Mouse (Mus musculus): ENCODE measurements around the gene Tmem59. TPM values are rescaled to one million over a fixed set of nuclear protein-coding genes. Genes with fewer than 3 reads are reported as not detected.
A peak's percentile ranks its signal among the peaks of the same experiment; 100 is the strongest.

Tmem59 gene
- polyA plus RNA-seq, 1 experiment, result 440 TPM

GRCm38 (mm10) chr4:107150991-107151390, 27.2 kb upstream of the Tmem59 start:
- no peak overlapping the region for H3K27ac ChIP-seq (ENCODE audit: insufficient read depth, low read length)
- TF ChIP-seq CTCF (IDR thresholded peaks at IDR 0.05; ENCODE audit: borderline replicate concordance, insufficient read depth, low read length), result no peak
- no peak overlapping the region for H3K4me3 ChIP-seq (ENCODE audit: insufficient read depth, low read length)
- H3K4me1 ChIP-seq (ENCODE audit: control insufficient read depth, insufficient read depth, low read length), result no peaks in the 10 kb centered on the region

DNA sequence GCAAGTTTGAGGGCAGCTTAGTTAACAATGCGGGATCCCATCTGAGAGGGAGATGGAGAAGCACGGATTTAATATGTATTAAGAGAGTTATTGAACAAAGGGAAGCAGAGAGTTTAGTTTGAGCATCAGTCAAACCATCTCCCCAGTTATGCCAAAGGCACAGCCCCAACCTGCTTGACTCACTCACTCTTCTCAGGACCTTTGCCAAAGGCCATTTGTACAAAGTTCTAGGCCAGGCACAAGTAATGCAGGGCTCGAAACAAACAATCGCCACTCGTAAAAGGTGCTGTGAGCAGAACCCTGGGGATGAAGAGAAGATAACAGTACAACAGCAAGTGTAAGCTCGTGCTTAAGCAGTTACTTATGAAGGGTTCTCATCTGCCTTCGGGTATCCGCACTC, 25.6 kb upstream of the Tmem59 start:
- no peaks in the 10 kb centered on the region for H3K4me1 ChIP-seq (ENCODE audit: control insufficient read depth, insufficient read depth, low read length)
- H3K4me3 ChIP-seq (ENCODE audit: insufficient read depth, low read length), result no peak overlapping the region
- TF ChIP-seq POLR2A (IDR thresholded peaks at IDR 0.05; ENCODE audit: low read depth, low read length) (no peak), CTCF (IDR thresholded peaks at IDR 0.05; ENCODE audit: borderline replicate concordance, insufficient read depth, low read length) (no peak)
- no peak overlapping the region for H3K27ac ChIP-seq (ENCODE audit: insufficient read depth, low read length)

DNA sequence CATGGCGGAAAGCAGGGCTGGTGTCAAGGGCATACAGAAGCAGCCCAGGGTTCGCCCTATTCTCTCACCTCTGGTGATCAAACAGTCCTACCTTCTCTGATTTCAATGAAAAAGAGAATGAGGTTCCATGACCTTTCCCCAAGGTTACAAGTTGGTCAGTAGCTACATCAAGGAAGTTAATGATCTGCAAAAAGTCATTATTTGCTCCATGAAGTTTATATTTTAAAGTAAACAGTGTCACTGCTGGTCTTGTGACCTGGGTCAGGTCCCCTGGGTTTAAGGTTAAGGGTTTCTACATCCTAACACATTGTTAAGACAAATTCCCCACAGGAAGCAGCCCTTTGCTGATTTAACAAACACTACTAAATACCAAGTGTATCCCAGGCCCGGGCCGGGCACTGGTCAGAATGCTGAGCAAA, 21.2 kb upstream of the Tmem59 start:
- no peak overlapping the region for H3K4me3 ChIP-seq (ENCODE audit: insufficient read depth, low read length)
- no peak for TF ChIP-seq CTCF (IDR thresholded peaks at IDR 0.05; ENCODE audit: borderline replicate concordance, insufficient read depth, low read length)
- no peak for TF ChIP-seq POLR2A (IDR thresholded peaks at IDR 0.05; ENCODE audit: low read depth, low read length)
- H3K4me1 ChIP-seq (ENCODE audit: control insufficient read depth, insufficient read depth, low read length), result no peaks in the 10 kb centered on the region
- no peak overlapping the region for H3K27ac ChIP-seq (ENCODE audit: insufficient read depth, low read length)

DNA sequence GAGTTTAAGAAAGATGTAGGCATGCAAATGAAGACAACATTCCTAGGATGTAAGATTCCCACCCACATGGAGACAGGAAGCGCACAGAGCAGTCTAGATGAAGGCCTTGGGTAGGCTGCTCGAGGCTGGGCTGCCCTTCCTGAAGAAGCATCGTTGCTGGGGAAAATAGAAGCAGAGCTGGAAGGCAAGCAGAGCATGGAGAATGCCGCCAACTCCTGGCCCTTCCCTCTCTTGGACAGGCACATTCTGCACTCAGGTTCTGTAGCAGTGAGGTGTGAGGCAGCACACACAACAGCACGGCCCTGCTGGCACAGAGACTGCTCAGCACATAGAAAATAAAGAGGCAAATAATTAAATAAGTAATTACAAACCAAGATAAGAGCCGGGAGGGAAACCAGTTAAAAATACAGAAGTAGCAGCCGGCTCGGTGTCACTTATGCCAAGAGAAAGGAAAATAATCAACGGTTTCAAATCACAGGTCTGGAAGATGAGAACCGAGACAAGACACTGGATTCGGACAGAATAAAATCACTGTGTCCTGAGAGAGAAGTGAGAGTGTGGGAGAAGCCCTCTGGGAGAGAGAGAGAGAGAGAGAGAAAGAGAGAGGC, 18.9 kb upstream of the Tmem59 start:
- H3K4me3 ChIP-seq (ENCODE audit: insufficient read depth, low read length), result no peak overlapping the region
- TF ChIP-seq POLR2A (IDR thresholded peaks at IDR 0.05; ENCODE audit: low read depth, low read length), result no peak
- no peak for TF ChIP-seq CTCF (IDR thresholded peaks at IDR 0.05; ENCODE audit: borderline replicate concordance, insufficient read depth, low read length)
- no peak overlapping the region for H3K27ac ChIP-seq (ENCODE audit: insufficient read depth, low read length)
- H3K4me1 ChIP-seq (ENCODE audit: control insufficient read depth, insufficient read depth, low read length), result no peaks in the 10 kb centered on the region

- H3K27ac ChIP-seq (ENCODE audit: insufficient read depth, low read length), result no peak overlapping the region
- H3K4me3 ChIP-seq (ENCODE audit: insufficient read depth, low read length), result no peak overlapping the region
- H3K4me1 ChIP-seq (ENCODE audit: control insufficient read depth, insufficient read depth, low read length), result no peaks in the 10 kb centered on the region
- no peak for TF ChIP-seq CTCF (IDR thresholded peaks at IDR 0.05; ENCODE audit: borderline replicate concordance, insufficient read depth, low read length)
- TF ChIP-seq POLR2A (IDR thresholded peaks at IDR 0.05; ENCODE audit: low read depth, low read length), result no peak
Measured at GRCm38 (mm10) chr4:107160181-107160580, 18.0 kb upstream of the Tmem59 start.

GRCm38 (mm10) chr4:107163341-107163740, 14.9 kb upstream of the Tmem59 start:
- no peak overlapping the region for H3K27ac ChIP-seq (ENCODE audit: insufficient read depth, low read length)
- no peak for TF ChIP-seq CTCF (IDR thresholded peaks at IDR 0.05; ENCODE audit: borderline replicate concordance, insufficient read depth, low read length)
- no peaks in the 10 kb centered on the region for H3K4me1 ChIP-seq (ENCODE audit: control insufficient read depth, insufficient read depth, low read length)
- no peak overlapping the region for H3K4me3 ChIP-seq (ENCODE audit: insufficient read depth, low read length)

- no peak overlapping the region for H3K27ac ChIP-seq (ENCODE audit: insufficient read depth, low read length)
- no peaks in the 10 kb centered on the region for H3K4me1 ChIP-seq (ENCODE audit: control insufficient read depth, insufficient read depth, low read length)
- H3K4me3 ChIP-seq (ENCODE audit: insufficient read depth, low read length), result no peak overlapping the region
- peak; percentile 51; the same call in 1 of the 2 replicates for TF ChIP-seq CTCF (IDR thresholded peaks at IDR 0.05; ENCODE audit: borderline replicate concordance, insufficient read depth, low read length)
- TF ChIP-seq POLR2A (IDR thresholded peaks at IDR 0.05; ENCODE audit: low read depth, low read length), result no peak
Measured at GRCm38 (mm10) chr4:107163756-107164587, 14.2 kb upstream of the Tmem59 start.

GRCm38 (mm10) chr4:107166700-107167099, 11.5 kb upstream of the Tmem59 start:
- no peaks in the 10 kb centered on the region for H3K4me1 ChIP-seq (ENCODE audit: control insufficient read depth, insufficient read depth, low read length)
- no peak overlapping the region for H3K4me3 ChIP-seq (ENCODE audit: insufficient read depth, low read length)
- no peak overlapping the region for H3K27ac ChIP-seq (ENCODE audit: insufficient read depth, low read length)
- TF ChIP-seq CTCF (IDR thresholded peaks at IDR 0.05; ENCODE audit: borderline replicate concordance, insufficient read depth, low read length), result no peak

- TF ChIP-seq POLR2A (IDR thresholded peaks at IDR 0.05; ENCODE audit: low read depth, low read length) (no peak), CTCF (IDR thresholded peaks at IDR 0.05; ENCODE audit: borderline replicate concordance, insufficient read depth, low read length) (no peak)
- Histone ChIP-seq H3K4me3 (ENCODE audit: insufficient read depth, low read length) (no peak overlapping the region), H3K27ac (ENCODE audit: insufficient read depth, low read length) (no peak overlapping the region), H3K4me1 (ENCODE audit: control insufficient read depth, insufficient read depth, low read length) (no peaks in the 10 kb centered on the region)
Measured at GRCm38 (mm10) chr4:107167798-107168197, 10.4 kb upstream of the Tmem59 start.

DNA sequence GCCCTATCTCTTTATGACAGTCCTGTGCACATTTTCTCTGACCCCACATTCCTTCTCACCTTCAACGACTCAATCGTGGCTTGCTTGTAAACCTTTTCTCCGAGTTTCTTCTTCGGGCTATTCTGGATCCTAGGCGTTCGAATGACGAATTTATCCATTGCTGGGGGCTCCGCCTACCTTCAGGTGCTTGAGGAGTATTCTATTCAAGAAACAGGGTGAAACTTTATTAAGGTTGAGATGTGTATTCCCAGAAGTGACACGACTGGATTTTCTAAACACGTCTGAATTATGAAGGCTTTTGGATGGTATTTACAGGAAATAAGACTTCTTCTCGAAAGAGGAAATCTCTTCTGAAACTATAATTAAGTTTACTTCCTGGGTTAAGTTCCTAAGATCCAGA, 693 bp upstream of the Tmem59 start:
- Histone ChIP-seq H3K4me3 (ENCODE audit: insufficient read depth, low read length) (peak overlapping the region; percentile 59), H3K27ac (ENCODE audit: insufficient read depth, low read length) (peak overlapping the region; percentile 82), H3K4me1 (ENCODE audit: control insufficient read depth, insufficient read depth, low read length) (peaks cover 5% of the 10 kb centered on the region; the same call in 1 of the 2 replicates)
- TF ChIP-seq POLR2A (IDR thresholded peaks at IDR 0.05; ENCODE audit: low read depth, low read length), result no peak
- TF ChIP-seq CTCF (IDR thresholded peaks at IDR 0.05; ENCODE audit: borderline replicate concordance, insufficient read depth, low read length), result no peak

Data from embryonic fibroblast, embryonic 13.5 days (primary cell).